ENCODE assay signal across 9 mouse cellular contexts in genomic region chr9:119465595-119465994, GRCm38 (mm10). TPM values are rescaled to one million over a fixed set of nuclear protein-coding genes. Genes with fewer than 3 reads are reported as not detected.
DNase-seq lines count a peak whose midpoint lies in the region; ATAC-seq and TF ChIP-seq lines count a peak whose summit lies in the region.
"Had no signal": no experiment of that assay in that cellular context is flagged by ENCODE, and none has a peak within 500 bp of the region (broad histone marks: within the 10 kb centered on the region; RNA-seq: fewer than 3 reads in every experiment).

No protein-coding gene starts in this region.

- H3K4me2 ChIP-seq in intestine, postnatal 0 days (replicated peaks; ENCODE audit: low read depth) = no peak overlapping the region
- no peak overlapping the region for H3K4me2 ChIP-seq in intestine, embryonic 15.5 days (replicated peaks)
- H3K4me2 ChIP-seq in hindbrain, embryonic 11.5 days (replicated peaks; ENCODE audit: low read depth, low read length) = no peak overlapping the region
- H3K4me2 ChIP-seq: limb, embryonic 15.5 days had no signal

- peak; percentile 31 for DNase-seq in hindbrain, embryonic 11.5 days (ENCODE audit: low spot score)
- no peak for DNase-seq in spleen, postnatal 14 days (ENCODE audit: low spot score in 2 of 2)
- DNase-seq in right cerebral cortex, postnatal 25 days = no peak

- H3K9me3 ChIP-seq in intestine, postnatal 0 days (ENCODE audit: control insufficient read depth) = no peaks in the 10 kb centered on the region
- H3K9me3 ChIP-seq in intestine, embryonic 15.5 days = no peaks in the 10 kb centered on the region
- H3K9me3 ChIP-seq in ES-Bruce4 (replicated peaks; ENCODE audit: control insufficient read depth, insufficient read depth, low read length, poor library complexity, severe bottlenecking) = no peaks in the 10 kb centered on the region
- H3K9me3 ChIP-seq in hindbrain, embryonic 11.5 days (ENCODE audit: control insufficient read depth, low read length) = no peaks in the 10 kb centered on the region
- H3K9me3 ChIP-seq: limb, embryonic 15.5 days had no signal

- TF ChIP-seq EP300 in ES-Bruce4 (IDR thresholded peaks at IDR 0.05; ENCODE audit: insufficient read depth, low read depth, low read length) = no peak

- 73% methylated on average over 7 of the region's 7 CpGs for WGBS in intestine, postnatal 0 days
- WGBS in intestine, embryonic 15.5 days = 68% methylated on average over 7 of the region's 7 CpGs
- WGBS in hindbrain, embryonic 11.5 days = 65% methylated on average over 7 of the region's 7 CpGs

- no peak for TF ChIP-seq POLR2A in ES-Bruce4 (IDR thresholded peaks at IDR 0.05; ENCODE audit: insufficient read depth, low read length)

- no peak overlapping the region; the same call in 1 of the 2 replicates for H3K27ac ChIP-seq in intestine, postnatal 0 days (ENCODE audit: low read depth, low read length)
- no peak overlapping the region for H3K27ac ChIP-seq in intestine, embryonic 15.5 days
- no peak overlapping the region for H3K27ac ChIP-seq in ES-Bruce4 (ENCODE audit: insufficient read depth, low read length)
- H3K27ac ChIP-seq in hindbrain, embryonic 11.5 days (ENCODE audit: low read depth, low read length) = no peak overlapping the region
- H3K27ac ChIP-seq: limb, embryonic 15.5 days had no signal

- no peak overlapping the region for H3K9ac ChIP-seq in intestine, postnatal 0 days (ENCODE audit: low read depth, low read length)
- no peak overlapping the region for H3K9ac ChIP-seq in intestine, embryonic 15.5 days
- no peak overlapping the region for H3K9ac ChIP-seq in ES-Bruce4 (ENCODE audit: low read depth, poor library complexity, severe bottlenecking)
- H3K9ac ChIP-seq in hindbrain, embryonic 11.5 days (ENCODE audit: low read depth, low read length) = no peak overlapping the region
- H3K9ac ChIP-seq: limb, embryonic 15.5 days had no signal

- H3K36me3 ChIP-seq in intestine, postnatal 0 days (ENCODE audit: control insufficient read depth, insufficient read depth) = peaks cover 33% of the 10 kb centered on the region
- peaks cover 30% of the 10 kb centered on the region for H3K36me3 ChIP-seq in intestine, embryonic 15.5 days
- H3K36me3 ChIP-seq in ES-Bruce4 (ENCODE audit: control insufficient read depth, insufficient read depth, low read length, poor library complexity, severe bottlenecking) = peaks cover 8% of the 10 kb centered on the region; the same call in 1 of the 2 replicates
- peaks cover 7% of the 10 kb centered on the region for H3K36me3 ChIP-seq in hindbrain, embryonic 11.5 days (ENCODE audit: control insufficient read depth, insufficient read depth, low read length)

- peak; percentile 61 for TF ChIP-seq CTCF in intestine, postnatal 0 days (IDR thresholded peaks at IDR 0.05; ENCODE audit: low read depth)
- peak; percentile 80 for TF ChIP-seq CTCF in ES-Bruce4 (IDR thresholded peaks at IDR 0.05; ENCODE audit: low read depth, low read length)

- H3K4me3 ChIP-seq in intestine, postnatal 0 days (ENCODE audit: low read depth, low read length) = no peak overlapping the region
- no peak overlapping the region for H3K4me3 ChIP-seq in intestine, embryonic 15.5 days (replicated peaks)
- no peak overlapping the region for H3K4me3 ChIP-seq in ES-Bruce4 (ENCODE audit: low read depth, low read length)
- H3K4me3 ChIP-seq in hindbrain, embryonic 11.5 days (ENCODE audit: low read depth, low read length) = no peak overlapping the region
- H3K4me3 ChIP-seq: limb, embryonic 15.5 days had no signal

- H3K27me3 ChIP-seq in intestine, postnatal 0 days (replicated peaks; ENCODE audit: control insufficient read depth, insufficient read depth, low read length) = no peaks in the 10 kb centered on the region
- no peaks in the 10 kb centered on the region for H3K27me3 ChIP-seq in intestine, embryonic 15.5 days (replicated peaks)
- H3K27me3 ChIP-seq in ES-Bruce4 (ENCODE audit: control insufficient read depth, insufficient read depth, low read length, poor library complexity, severe bottlenecking) = no peaks in the 10 kb centered on the region
- H3K27me3 ChIP-seq in hindbrain, embryonic 11.5 days (ENCODE audit: control insufficient read depth, insufficient read depth, low read length) = no peaks in the 10 kb centered on the region
- H3K27me3 ChIP-seq: limb, embryonic 15.5 days had no signal

- H3K4me1 ChIP-seq in intestine, postnatal 0 days (replicated peaks; ENCODE audit: control insufficient read depth, insufficient read depth, low read length) = no peaks in the 10 kb centered on the region
- H3K4me1 ChIP-seq in intestine, embryonic 15.5 days (replicated peaks) = no peaks in the 10 kb centered on the region
- H3K4me1 ChIP-seq in ES-Bruce4 (ENCODE audit: control insufficient read depth, insufficient read depth, low read length) = no peaks in the 10 kb centered on the region
- H3K4me1 ChIP-seq in hindbrain, embryonic 11.5 days (replicated peaks; ENCODE audit: control insufficient read depth, insufficient read depth, low read length) = no peaks in the 10 kb centered on the region
- H3K4me1 ChIP-seq: limb, embryonic 15.5 days had no signal

- no peak for ATAC-seq in intestine, postnatal 0 days
- no peak for ATAC-seq in intestine, embryonic 15.5 days
- ATAC-seq in common myeloid progenitor, adult 5-6 weeks (replicated peaks; ENCODE audit: low read depth, poor library complexity, severe bottlenecking) = peak; percentile 88
- no peak for ATAC-seq in hindbrain, embryonic 11.5 days (ENCODE audit: low FRiP score)
- ATAC-seq in megakaryocyte progenitor cell, adult 5-6 weeks (replicated peaks; ENCODE audit: poor library complexity) = peak; percentile 73

RNA-seq across cellular contexts. Expression of gene Exog, which starts 20.9 kb away (rescaled TPM):
- 4.4 and 4.6 TPM in 2 replicates for polyA plus RNA-seq in intestine, postnatal 0 days (2015; fragmentation: Nextera tagmentation; extraction: Ambion mirVana)
- polyA plus RNA-seq in intestine, embryonic 15.5 days (2015; fragmentation: Nextera tagmentation; extraction: Ambion mirVana) = 19.6 and 19.9 TPM in 2 replicates
- polyA plus RNA-seq in ES-Bruce4 (2011; ENCODE audit: insufficient read depth, insufficient read length, low read depth, missing spikeins) = 10.5 and 11.0 TPM in 2 replicates
- 5.7 and 6.9 TPM in 2 replicates for total RNA-seq in common myeloid progenitor, adult 5-6 weeks (2017)
- polyA plus RNA-seq in hindbrain, embryonic 11.5 days (2014; fragmentation: Nextera tagmentation; extraction: Ambion mirVana) = 46.2 and 47.3 TPM in 2 replicates
- total RNA-seq in megakaryocyte progenitor cell, adult 5-6 weeks (2015) = 8.7 and 10.2 TPM in 2 replicates
- total RNA-seq in megakaryocyte progenitor cell, adult 5-6 weeks (2017) = 5.1 and 5.2 TPM in 2 replicates

Comparison
In these comparisons a context has a peak if more than half of its experiments do, and no peak if none do; other contexts are left out.
1. ATAC-seq: peak in common myeloid progenitor, adult 5-6 weeks (single experiment) and megakaryocyte progenitor cell, adult 5-6 weeks (single experiment); none in intestine, postnatal 0 days (single experiment), intestine, embryonic 15.5 days (single experiment) and hindbrain, embryonic 11.5 days (single experiment).